Mouse (Mus musculus) gastrocnemius, adult 2 months (tissue): ENCODE data around the gene Tmbim6. TPM values are rescaled to one million over a fixed set of nuclear protein-coding genes. Genes with fewer than 3 reads are reported as not detected.

Source experiments
- DNase-seq: peaks from one replicate; pipeline ENCODE4 v3.0.0; 2022
- H3K27ac ChIP-seq: fragments of 200-600 bp; 2 replicates; pipeline ENCODE4 v1.8.1; 2022; ENCODE audit warnings: mild to moderate bottlenecking
- H3K4me3 ChIP-seq: fragments of 200-600 bp; 2 replicates; pipeline ENCODE4 v1.8.1; 2022; ENCODE audit warnings: mild to moderate bottlenecking, moderate library complexity
- CTCF ChIP-seq: fragments of 200-600 bp; IDR thresholded peaks from 2 replicates; pipeline ENCODE4 v1.8.1; 2022; ENCODE audit warnings: antibody characterized with exemption, mild to moderate bottlenecking, moderate library complexity
- intact Hi-C: fragments of 180-260 bp; cut with DNase I; formaldehyde crosslinking; loops from one replicate; pipeline ENCODE4 v1.15.1; 2025
- long read RNA-seq, 2 experiments: library from polyadenylated mRNA; stranded (forward); transcript quantifications; one replicate each; pipeline ENCODE4 v2.0.0; 2021
- total RNA-seq, 2 experiments: library from RNA; stranded (reverse); gene quantifications; 2 replicates each; pipeline ENCODE4 v1.2.3; 2021

Tmbim6 gene
- total RNA-seq, result 100 to 1,000 TPM; 181 to 184 TPM
- long read RNA-seq, experiment 1, transcript Tmbim6-202 (10 exons, 944 nt), result minor isoform, 22 of 346 reads
- long read RNA-seq, experiment 1, transcript Tmbim6-201 (10 exons, 2,452 nt), result major isoform, 283 of 346 reads
- long read RNA-seq, experiment 1, partial matches to known transcripts, result 24 of 346 reads
- long read RNA-seq, experiment 1, other reads (novel, unspliced or antisense), result 10 of 346 reads
- long read RNA-seq, experiment 2, transcript Tmbim6-201 (10 exons, 2,452 nt), result major isoform, 285 of 332 reads
- long read RNA-seq, experiment 2, transcript Tmbim6-202 (10 exons, 944 nt), result minor isoform, 17 of 332 reads
- long read RNA-seq, experiment 2, partial matches to known transcripts, result 21 of 332 reads
- long read RNA-seq, experiment 2, other reads (novel, unspliced or antisense), result 6 of 332 reads

DNA sequence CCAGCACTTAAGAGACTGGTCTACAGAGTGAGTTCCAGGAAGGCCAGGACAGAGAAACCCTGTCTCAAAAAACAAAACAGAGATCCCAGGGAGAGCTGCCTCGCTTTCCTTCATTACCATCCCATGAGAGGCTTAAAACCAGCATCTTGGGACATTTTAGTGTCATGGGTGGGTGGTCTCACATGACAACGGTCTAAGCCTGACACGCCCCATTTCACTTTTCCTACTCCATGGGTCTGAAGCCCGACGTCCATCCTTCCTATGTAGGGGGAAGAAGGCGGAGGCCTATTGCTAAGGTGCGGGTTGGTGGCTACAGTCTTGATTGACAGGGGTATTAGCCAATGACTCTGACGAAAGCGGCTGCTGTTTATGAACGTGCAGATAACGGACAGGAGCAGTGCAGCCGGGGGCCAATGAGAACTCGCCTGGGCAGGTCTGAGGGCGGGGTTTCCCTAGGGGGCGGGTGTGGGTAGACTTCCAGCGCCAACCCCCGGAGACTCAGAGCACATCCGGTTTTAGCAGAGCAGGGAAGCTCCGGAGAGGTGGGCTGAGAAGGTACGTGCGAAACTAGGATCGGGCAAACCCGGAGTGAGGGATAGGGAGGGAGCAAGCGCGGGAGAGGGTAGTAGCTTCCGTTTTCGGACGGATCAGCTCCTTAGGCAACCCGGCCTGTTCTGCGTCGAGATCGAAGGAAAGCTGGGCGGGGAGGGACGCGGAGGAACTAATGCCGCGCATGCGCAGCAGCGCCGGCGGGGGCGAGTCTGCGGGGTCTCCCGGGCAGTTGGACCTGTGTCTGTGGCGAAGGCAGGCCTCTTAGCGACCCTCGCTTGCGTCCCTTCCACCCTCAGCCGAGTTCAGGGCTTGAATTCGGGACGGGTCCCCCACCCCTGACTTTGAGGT, at the start of gene Tmbim6:
TSS of gene Tmbim6 (plus strand) at position 397 of the 900 bp plus-strand sequence.
- intact Hi-C loops, result no loop called here
- TF ChIP-seq CTCF, result no peak

GRCm38 (mm10) chr15:99343414-99344147, 49.1 kb upstream of the Tmbim6 start:
- intact Hi-C loops, result no loop called here
- Histone ChIP-seq H3K27ac (peak overlapping the region; percentile 83), H3K4me3 (peak overlapping the region; percentile 51)
- TF ChIP-seq CTCF, result no peak
- peak; percentile 85 for DNase-seq

More for the DNA sequence above, at the start of gene Tmbim6:
- DNase-seq, result peak; percentile 99
- H3K4me3 ChIP-seq, result peak within 1 kb of the TSS; percentile 93
- H3K27ac ChIP-seq, result peak within 1 kb of the TSS; percentile 99

DNA sequence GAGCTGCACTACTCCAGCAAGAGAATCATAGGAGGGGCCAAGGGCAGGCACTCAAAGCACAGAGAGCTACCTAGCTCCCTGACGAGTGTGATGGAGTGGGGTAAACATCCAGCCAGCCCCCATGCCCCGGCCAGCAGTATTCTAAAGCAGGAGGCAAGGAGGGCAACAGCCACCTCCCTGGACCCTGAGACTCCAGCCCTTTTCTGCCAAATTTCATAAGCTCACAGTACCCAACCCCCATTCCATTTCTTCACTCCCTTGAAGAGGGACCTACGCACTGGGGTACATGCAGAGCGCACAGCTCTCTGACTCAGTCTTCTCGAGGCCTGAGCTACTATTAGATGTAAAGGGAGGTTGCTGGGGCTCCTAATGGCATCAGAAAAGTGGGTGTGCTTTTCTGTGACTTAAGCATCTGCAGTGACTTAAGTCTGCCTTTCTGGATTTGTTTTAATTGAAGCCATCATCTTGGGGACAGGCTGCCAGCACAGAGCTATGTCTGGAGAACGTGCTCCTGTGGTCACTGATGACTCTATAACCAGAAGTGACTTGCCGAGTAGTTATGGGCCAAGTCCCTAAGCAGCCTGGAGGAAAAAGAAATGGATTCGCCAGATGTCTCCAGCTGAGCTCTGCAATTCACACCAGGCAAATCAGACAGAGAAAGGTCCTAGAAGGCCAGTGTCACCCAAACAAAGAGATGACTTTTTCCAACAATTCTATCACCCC, 48.4 kb upstream of the Tmbim6 start:
- DNase-seq, result peak; percentile 61
- peak overlapping the region; percentile 51 for H3K4me3 ChIP-seq
- peak overlapping the region; percentile 83 for H3K27ac ChIP-seq
- intact Hi-C loops, result no loop called here
- TF ChIP-seq CTCF, result no peak

DNA sequence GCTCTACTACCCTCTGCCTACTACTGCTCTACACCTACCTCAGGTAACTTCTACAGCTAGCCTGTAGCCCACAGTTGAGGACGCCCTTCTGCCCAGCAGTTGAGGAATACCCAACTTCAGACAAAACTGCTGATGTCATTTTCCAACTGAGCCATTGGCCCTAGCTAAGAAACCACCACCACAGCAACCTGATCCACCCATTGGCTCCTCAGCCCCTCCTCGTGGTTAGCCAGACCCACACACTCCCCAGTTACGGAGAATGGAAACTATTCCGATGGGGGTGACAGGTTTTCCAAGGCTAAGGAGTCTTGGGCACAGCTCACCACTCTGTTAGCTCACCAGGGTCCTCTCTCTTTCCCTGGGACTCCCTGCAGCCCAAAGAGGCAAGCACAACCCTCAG, 47.7 kb upstream of the Tmbim6 start:
- H3K27ac ChIP-seq, result peak overlapping the region; percentile 83
- DNase-seq, result peak; percentile 65
- peak overlapping the region; percentile 51 for H3K4me3 ChIP-seq
- intact Hi-C loops, result no loop called here
- no peak for TF ChIP-seq CTCF

DNA sequence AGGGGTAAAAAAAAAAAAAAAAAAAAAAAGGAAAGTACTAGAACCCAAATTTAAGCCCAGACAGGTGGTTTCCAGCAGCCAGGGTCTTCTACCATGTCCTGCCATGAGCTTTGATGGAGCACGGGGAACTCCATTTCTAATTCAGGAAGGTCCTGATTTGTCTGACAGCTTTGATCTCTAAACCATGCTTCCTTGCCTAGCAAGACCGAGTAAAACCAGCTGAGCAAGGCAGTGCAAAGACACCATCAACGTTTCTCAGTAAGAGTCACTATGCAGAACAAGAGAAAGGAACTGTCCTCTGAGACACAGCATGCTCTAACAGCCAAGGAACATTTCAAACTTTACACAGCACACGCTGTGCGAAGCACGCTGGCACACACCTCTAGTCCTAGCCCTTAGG, 41.1 kb upstream of the Tmbim6 start:
- Histone ChIP-seq H3K27ac (no peak overlapping the region), H3K4me3 (no peak overlapping the region)
- intact Hi-C loops, result no loop called here
- no peak for TF ChIP-seq CTCF
- peak; percentile 1 for DNase-seq

DNA sequence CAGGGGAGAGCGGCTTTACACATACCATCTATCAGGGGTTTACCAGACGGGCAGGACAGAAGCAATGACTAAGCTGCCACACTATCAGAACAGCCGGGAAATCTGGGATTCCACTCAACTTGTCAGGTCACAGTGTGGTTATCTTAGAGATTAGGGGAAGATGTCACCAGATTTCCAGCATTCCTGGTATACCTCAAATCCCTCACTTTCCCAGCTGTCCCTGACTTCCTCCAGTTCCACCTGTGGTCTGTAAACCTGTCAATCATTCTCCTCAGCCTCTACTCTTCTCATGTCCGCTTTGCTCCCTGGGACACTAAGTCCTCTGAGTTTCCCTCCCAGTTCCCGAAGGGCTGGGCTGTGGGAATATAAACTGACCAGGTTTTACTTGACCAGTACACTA, 40.4 kb upstream of the Tmbim6 start:
- Histone ChIP-seq H3K4me3 (no peak overlapping the region), H3K27ac (no peak overlapping the region)
- peak; percentile 3 for DNase-seq
- no peak for TF ChIP-seq CTCF
- intact Hi-C loops, result no loop called here

DNA sequence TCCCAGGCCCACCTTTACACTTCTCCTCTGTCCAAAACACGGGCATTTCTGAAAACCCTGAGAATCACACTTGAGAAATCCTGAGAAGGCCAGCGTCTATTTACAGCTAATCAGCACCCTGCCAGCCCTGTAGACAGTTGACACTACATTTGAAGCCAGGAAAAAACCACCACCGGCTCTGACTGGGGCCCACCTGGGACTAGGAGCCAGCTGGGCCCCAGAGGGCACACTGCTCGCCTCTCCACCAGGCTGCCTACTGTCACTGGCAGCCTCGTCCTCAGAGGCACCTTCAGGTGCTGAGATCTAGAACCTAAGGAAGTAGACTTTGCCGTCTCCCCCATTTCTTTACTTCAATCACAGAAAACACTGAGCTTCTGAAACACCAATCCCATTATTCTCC, 37.0 kb upstream of the Tmbim6 start:
- intact Hi-C loops, result no loop called here
- no peak for TF ChIP-seq CTCF

DNA sequence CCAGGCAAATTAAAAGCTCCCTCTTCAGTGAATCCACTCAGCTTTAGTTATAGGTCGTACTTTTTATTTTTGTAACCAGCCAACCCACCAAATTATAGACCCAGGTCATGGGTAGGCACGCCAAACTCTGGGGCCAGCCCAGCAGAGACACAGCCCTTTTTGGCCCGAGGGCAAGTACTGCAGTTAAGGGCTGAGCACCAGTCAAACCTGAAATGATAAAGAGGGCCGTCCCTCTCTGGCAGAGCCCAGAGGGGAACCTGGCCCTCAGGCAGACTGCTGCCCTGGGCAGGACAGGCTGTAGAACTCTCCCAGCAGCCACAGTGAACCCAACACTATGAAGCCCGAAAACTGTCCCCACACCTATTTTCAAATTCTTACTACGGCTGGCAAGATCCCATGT, 36.2 kb upstream of the Tmbim6 start:
- intact Hi-C loops, result no loop called here
- DNase-seq, result no peak
- H3K27ac ChIP-seq, result peak overlapping the region; percentile 25; the same call in 1 of the 2 replicates

More for the DNA sequence above, 37.0 kb upstream of the Tmbim6 start:
- H3K4me3 ChIP-seq, result no peak overlapping the region
- H3K27ac ChIP-seq, result peak overlapping the region; percentile 25; the same call in 1 of the 2 replicates
- peak; percentile 29 for DNase-seq

GRCm38 (mm10) chr15:99358952-99359351, 33.7 kb upstream of the Tmbim6 start:
- Histone ChIP-seq H3K4me3 (no peak overlapping the region), H3K27ac (peak overlapping the region; percentile 8; the same call in 1 of the 2 replicates)
- intact Hi-C loops, result no loop called here
- TF ChIP-seq CTCF, result no peak
- DNase-seq, result peak; percentile 34

More for the DNA sequence above, 36.2 kb upstream of the Tmbim6 start:
- no peak for TF ChIP-seq CTCF
- no peak overlapping the region for H3K4me3 ChIP-seq

DNA sequence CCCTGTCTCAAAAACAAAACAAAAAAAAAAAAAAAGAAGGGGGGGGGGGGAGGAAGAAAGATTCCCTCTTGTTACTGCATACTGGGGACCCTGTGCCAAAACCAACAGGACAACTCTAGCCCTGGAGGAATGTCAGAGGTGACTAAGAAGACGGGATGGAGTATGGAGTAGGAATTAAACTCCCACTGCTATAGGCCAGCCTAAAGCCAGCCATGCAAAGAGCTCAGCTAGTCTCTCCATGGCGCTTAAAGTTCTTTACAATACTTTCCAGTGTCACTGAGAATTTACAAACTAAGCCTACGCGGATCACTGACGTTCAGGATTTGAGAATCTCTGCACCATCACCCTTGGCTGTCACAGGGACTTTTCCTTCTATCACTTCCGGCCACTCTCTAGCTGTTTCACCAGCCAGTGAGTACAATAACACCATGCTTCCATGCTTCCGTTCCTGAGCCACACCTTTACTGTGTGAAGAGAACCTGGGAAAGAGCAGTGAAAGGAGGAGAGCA, 28.6 kb upstream of the Tmbim6 start:
- Histone ChIP-seq H3K4me3 (0 out of 2 replicates have a peak overlapping the region, but pooled peaks have one; percentile 5), H3K27ac (peak overlapping the region; percentile 52; the same call in 1 of the 2 replicates)
- no peak for TF ChIP-seq CTCF
- intact Hi-C loops, result no loop called here
- no peak for DNase-seq

DNA sequence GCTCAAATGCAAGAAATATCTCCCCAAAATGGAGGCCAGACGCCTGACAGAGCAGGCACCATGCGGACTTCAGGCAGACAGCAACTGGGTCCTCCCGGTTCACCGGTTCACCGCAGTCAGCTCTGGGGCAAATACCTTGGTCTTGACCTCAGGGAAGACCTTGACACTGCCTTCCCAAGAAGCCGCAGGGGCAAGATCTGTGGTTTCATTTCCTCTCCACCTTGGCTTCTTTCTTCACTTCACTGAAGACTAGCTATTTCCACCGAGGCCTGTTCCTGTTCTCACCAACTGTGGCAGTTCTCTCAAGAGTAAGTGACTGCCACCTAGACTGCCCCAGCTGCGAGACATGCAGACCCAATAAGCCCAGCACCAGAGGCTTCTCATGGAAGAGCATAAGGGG, 27.8 kb upstream of the Tmbim6 start:
- peak; percentile 6 for DNase-seq
- intact Hi-C loops, result no loop called here
- H3K4me3 ChIP-seq, result no peak overlapping the region
- no peak overlapping the region for H3K27ac ChIP-seq
- no peak for TF ChIP-seq CTCF
